Mouse (Mus musculus) myocyte (in vitro differentiated cells): ENCODE results near the gene Gm49380. TPM values are rescaled to one million over a fixed set of nuclear protein-coding genes. Genes with fewer than 3 reads are reported as not detected.

Experiments
- H3K27me3 ChIP-seq: one replicate; pipeline ENCODE4 v1.6.1; 2011; ENCODE audit not compliant: control insufficient read depth, insufficient read depth, insufficient read length
- H3K36me3 ChIP-seq: one replicate; pipeline ENCODE4 v1.6.1; 2011; ENCODE audit not compliant: control insufficient read depth, insufficient read depth
- H3K4me2 ChIP-seq: one replicate; pipeline ENCODE4 v1.6.1; 2011; ENCODE audit warnings: low read depth, control low read depth
- H3K4me3 ChIP-seq: one replicate; pipeline ENCODE4 v1.5.1; 2011; ENCODE audit warnings: mild to moderate bottlenecking, control low read depth, moderate library complexity
- H3K79me2 ChIP-seq: one replicate; pipeline ENCODE4 v1.6.1; 2011; ENCODE audit not compliant: control insufficient read depth, insufficient read depth
- H3ac ChIP-seq: one replicate; pipeline ENCODE4 v1.6.1; 2011; ENCODE audit not compliant: control insufficient read depth, insufficient read length
- CEBPB ChIP-seq: IDR thresholded peaks from 2 replicates; pipeline ENCODE4 v1.6.1; 2011; ENCODE audit warnings: mild to moderate bottlenecking, moderate library complexity; ENCODE audit not compliant: poor library complexity, insufficient read depth, severe bottlenecking
- E2F4 ChIP-seq: IDR thresholded peaks from one replicate; pipeline ENCODE4 v1.6.1; 2011; ENCODE audit warnings: mild to moderate bottlenecking, control low read depth, moderate library complexity; ENCODE audit not compliant: insufficient read depth
- MAX ChIP-seq: IDR thresholded peaks from one replicate; pipeline ENCODE4 v1.6.1; 2011; ENCODE audit warnings: low read depth, mild to moderate bottlenecking, control low read depth
- MYOD1 ChIP-seq, 3 experiments: IDR thresholded peaks; one replicate each; pipeline ENCODE4 v1.6.1; 2011; ENCODE audit warnings: control low read depth in 2 of 3, low read depth in 2 of 3, mild to moderate bottlenecking in 2 of 3, moderate library complexity in 1 of 3; ENCODE audit not compliant: insufficient read length in 2 of 3, control insufficient read depth in 1 of 3
- MYOG ChIP-seq, 3 experiments: IDR thresholded peaks; one replicate each; pipeline ENCODE4 v1.6.1; 2011; ENCODE audit warnings: control low read depth in 2 of 3, low read depth in 2 of 3, mild to moderate bottlenecking in 2 of 3; ENCODE audit not compliant: insufficient read length in 2 of 3, control insufficient read depth in 1 of 3, insufficient read depth in 1 of 3
- POLR2A ChIP-seq: IDR thresholded peaks from one replicate; pipeline ENCODE4 v1.6.1; 2011; ENCODE audit warnings: low read depth, mild to moderate bottlenecking, control low read depth, moderate library complexity; ENCODE audit not compliant: insufficient read length
- POLR2AphosphoS2 ChIP-seq: IDR thresholded peaks from one replicate; pipeline ENCODE4 v1.6.1; 2011; ENCODE audit warnings: low read depth, control low read depth; ENCODE audit not compliant: insufficient read length
- REST ChIP-seq: IDR thresholded peaks from one replicate; pipeline ENCODE4 v1.6.1; 2011; ENCODE audit warnings: mild to moderate bottlenecking, control low read depth, moderate library complexity; ENCODE audit not compliant: insufficient read depth, insufficient read length
- SRF ChIP-seq: IDR thresholded peaks from one replicate; pipeline ENCODE4 v1.6.1; 2011; ENCODE audit warnings: low read depth; ENCODE audit not compliant: control insufficient read depth, insufficient read length
- TCF12 ChIP-seq: IDR thresholded peaks from one replicate; pipeline ENCODE4 v1.6.1; 2011; ENCODE audit warnings: mild to moderate bottlenecking, control low read depth; ENCODE audit not compliant: poor library complexity, insufficient read depth, severe bottlenecking
- TCF3 ChIP-seq: IDR thresholded peaks from one replicate; pipeline ENCODE4 v1.6.1; 2011; ENCODE audit warnings: low read depth, control low read depth; ENCODE audit not compliant: insufficient read length
- USF1 ChIP-seq: IDR thresholded peaks from one replicate; pipeline ENCODE4 v1.6.1; 2011; ENCODE audit warnings: low read depth, mild to moderate bottlenecking, control low read depth, moderate library complexity
- polyA plus RNA-seq: library from polyadenylated mRNA; unstranded; fragments of >200 nt; fragmentation: generic; extraction: Trizol; gene quantifications from one replicate; pipeline ENCODE4 v1.2.1, GENCODE M21; 2012; ENCODE audit warnings: missing spikeins

The Gm49380 gene
- polyA plus RNA-seq, 1 experiment: 0.02 TPM

- TF ChIP-seq USF1: no peak
- no peak for TF ChIP-seq CEBPB
- TF ChIP-seq SRF: no peak
- no peak for TF ChIP-seq MYOG (IDR thresholded peaks at IDR 0.05; ENCODE audit: control insufficient read depth in 1 of 3, insufficient read depth in 1 of 3, insufficient read length in 2 of 3, low read depth in 2 of 3)
- no peak for TF ChIP-seq POLR2A
- TF ChIP-seq POLR2AphosphoS2: no peak
- TF ChIP-seq E2F4: no peak
- no peak for TF ChIP-seq REST
- no peak for TF ChIP-seq TCF12
- TF ChIP-seq MAX: no peak
- Histone ChIP-seq H3K36me3 (no peaks in the 10 kb centered on the region), H3K4me2 (peak overlapping the region; percentile 56), H3ac (no peak overlapping the region), H3K4me3 (peak overlapping the region; percentile 2), H3K27me3 (no peaks in the 10 kb centered on the region), H3K79me2 (peaks cover 38% of the 10 kb centered on the region)
These were observed 3.8 kb downstream of the Gm49380 start for GRCm38 (mm10) chr9:44109360-44110095.

- TF ChIP-seq MYOG (IDR thresholded peaks at IDR 0.05; ENCODE audit: control insufficient read depth in 1 of 3, insufficient read depth in 1 of 3, insufficient read length in 2 of 3, low read depth in 2 of 3) (no peak), SRF (no peak), CEBPB (no peak), POLR2AphosphoS2 (no peak), POLR2A (no peak), E2F4 (no peak), MAX (no peak), TCF3 (no peak), TCF12 (no peak)
- H3K4me2 ChIP-seq: no peak overlapping the region
- no peak overlapping the region for H3ac ChIP-seq
- H3K4me3 ChIP-seq: no peak overlapping the region
- H3K36me3 ChIP-seq: no peaks in the 10 kb centered on the region
- peaks cover 38% of the 10 kb centered on the region for H3K79me2 ChIP-seq
- no peaks in the 10 kb centered on the region for H3K27me3 ChIP-seq
These were observed 4.8 kb downstream of the Gm49380 start for GRCm38 (mm10) chr9:44108269-44109055.

DNA sequence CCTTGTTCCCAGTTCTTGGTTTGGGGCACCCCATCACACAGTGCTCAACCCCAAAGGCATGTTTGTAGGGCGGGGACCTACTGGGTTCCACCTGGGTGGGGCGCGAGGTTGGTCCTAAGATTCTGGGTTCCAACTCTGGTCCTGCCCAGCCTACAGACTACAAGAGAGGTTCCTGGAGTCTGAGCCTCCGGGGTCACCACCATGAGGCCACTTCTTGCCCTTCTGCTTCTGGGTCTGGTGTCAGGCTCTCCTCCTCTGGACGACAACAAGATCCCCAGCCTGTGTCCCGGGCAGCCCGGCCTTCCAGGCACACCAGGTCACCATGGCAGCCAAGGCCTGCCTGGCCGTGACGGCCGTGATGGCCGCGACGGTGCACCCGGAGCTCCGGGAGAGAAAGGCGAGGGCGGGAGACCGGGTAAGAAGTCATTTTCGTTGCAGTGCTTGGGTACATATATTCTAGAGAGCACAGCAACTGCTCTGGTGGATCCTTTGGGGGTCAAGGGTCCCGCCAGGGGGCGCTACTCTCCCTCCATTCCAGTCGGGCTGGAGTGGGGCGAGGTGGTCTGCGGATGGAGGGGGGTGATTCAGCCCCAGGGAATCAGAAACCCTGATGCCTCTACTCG, 5.6 kb downstream of the Gm49380 start:
- Histone ChIP-seq H3K4me2 (no peak overlapping the region), H3ac (no peak overlapping the region), H3K36me3 (no peaks in the 10 kb centered on the region), H3K27me3 (no peaks in the 10 kb centered on the region), H3K79me2 (peaks cover 38% of the 10 kb centered on the region), H3K4me3 (no peak overlapping the region)
- TF ChIP-seq SRF (no peak), USF1 (no peak), POLR2A (no peak), MYOG (IDR thresholded peaks at IDR 0.05; ENCODE audit: control insufficient read depth in 1 of 3, insufficient read depth in 1 of 3, insufficient read length in 2 of 3, low read depth in 2 of 3) (no peak), REST (no peak), POLR2AphosphoS2 (no peak), MYOD1 (IDR thresholded peaks at IDR 0.05; ENCODE audit: control insufficient read depth in 1 of 3, insufficient read length in 2 of 3, low read depth in 2 of 3) (no peak), CEBPB (no peak)

GRCm38 (mm10) chr9:44107110-44107509, 6.2 kb downstream of the Gm49380 start, which contains the start of gene C1qtnf5:
TSS of gene C1qtnf5 (plus strand) at chr9:44107245.
- Histone ChIP-seq H3K4me2 (no peak within 1 kb of the TSS), H3K79me2 (peaks cover 38% of the 10 kb centered on the region), H3K27me3 (no peaks in the 10 kb centered on the region), H3ac (no peak within 1 kb of the TSS), H3K4me3 (no peak within 1 kb of the TSS), H3K36me3 (no peaks in the 10 kb centered on the region)
- no peak for TF ChIP-seq CEBPB
- TF ChIP-seq MAX: no peak
- TF ChIP-seq MYOD1 (IDR thresholded peaks at IDR 0.05; ENCODE audit: control insufficient read depth in 1 of 3, insufficient read length in 2 of 3, low read depth in 2 of 3): no peak
- TF ChIP-seq POLR2AphosphoS2: no peak
- no peak for TF ChIP-seq POLR2A
- no peak for TF ChIP-seq REST
- no peak for TF ChIP-seq SRF
- no peak for TF ChIP-seq E2F4
- TF ChIP-seq MYOG (IDR thresholded peaks at IDR 0.05; ENCODE audit: control insufficient read depth in 1 of 3, insufficient read depth in 1 of 3, insufficient read length in 2 of 3, low read depth in 2 of 3): no peak
- no peak for TF ChIP-seq TCF3
- TF ChIP-seq TCF12: no peak
- TF ChIP-seq USF1: no peak
